Mouse (Mus musculus): ENCODE measurements around the gene 4931428F04Rik. TPM values are rescaled to one million over a fixed set of nuclear protein-coding genes. Genes with fewer than 3 reads are reported as not detected.
A peak's percentile ranks its signal among the peaks of the same experiment; 100 is the strongest.
"Not testable (repeated sequence)": the region's sequence is repeated elsewhere in the genome, so short reads cannot be mapped to it uniquely, and the experiment has no call there.

The 4931428F04Rik gene
- total and polyA plus RNA-seq, 2 experiments from 2014 or later, result 3.3 to 3.5 TPM

GRCm38 (mm10) chr8:105295256-105295655 is 5.6 kb upstream of the 4931428F04Rik start:
- ATAC-seq (ENCODE audit: insufficient read depth, low read depth) (no peak), DNase-seq (ENCODE audit: low spot score) (no peak)
- H3K4me1 ChIP-seq (ENCODE audit: control insufficient read depth, insufficient read depth), result peaks cover 26% of the 10 kb centered on the region
- H3K4me3 ChIP-seq (ENCODE audit: low read depth, low read length), result peak overlapping the region; percentile 29
- 56% methylated on average over 11 of the region's 11 CpGs for WGBS
- H3K27ac ChIP-seq (ENCODE audit: low read depth), result peak overlapping the region; percentile 72
- peak overlapping the region; percentile 36; the same call in 1 of the 2 replicates for H3K9ac ChIP-seq (replicated peaks; ENCODE audit: low read depth, low read length)
- H3K36me3 ChIP-seq (replicated peaks; ENCODE audit: control insufficient read depth, insufficient read depth, low read length), result peaks cover 12% of the 10 kb centered on the region
- no peak for TF ChIP-seq CTCF (IDR thresholded peaks at IDR 0.05; ENCODE audit: low read depth)
- TF ChIP-seq EP300 (IDR thresholded peaks at IDR 0.05; ENCODE audit: low read depth), result no peak
- H3K27me3 ChIP-seq (ENCODE audit: control insufficient read depth, insufficient read depth, low read length), result 0 out of 2 replicates have a peak, but pooled peaks cover 4% of the 10 kb centered on the region
- H3K9me3 ChIP-seq (replicated peaks; ENCODE audit: control insufficient read depth, low read length), result no peaks in the 10 kb centered on the region
- H3K4me2 ChIP-seq (ENCODE audit: low read depth, low read length), result peak overlapping the region; percentile 53

GRCm38 (mm10) chr8:105294776-105295175 is 5.1 kb upstream of the 4931428F04Rik start:
- WGBS, result 57% methylated on average over 9 of the region's 9 CpGs
- peaks cover 7% of the 10 kb centered on the region for H3K36me3 ChIP-seq (replicated peaks; ENCODE audit: control insufficient read depth, insufficient read depth, low read length)
- DNase-seq (ENCODE audit: low spot score) (no peak), ATAC-seq (ENCODE audit: insufficient read depth, low read depth) (no peak)
- H3K27me3 ChIP-seq (ENCODE audit: control insufficient read depth, insufficient read depth, low read length), result 0 out of 2 replicates have a peak, but pooled peaks cover 4% of the 10 kb centered on the region
- no peak overlapping the region for H3K9ac ChIP-seq (replicated peaks; ENCODE audit: low read depth, low read length)
- peak overlapping the region; percentile 29 for H3K4me3 ChIP-seq (ENCODE audit: low read depth, low read length)
- H3K4me2 ChIP-seq (ENCODE audit: low read depth, low read length), result peak overlapping the region; percentile 53
- H3K27ac ChIP-seq (ENCODE audit: low read depth), result 0 out of 2 replicates have a peak overlapping the region, but pooled peaks have one; percentile 72
- H3K4me1 ChIP-seq (ENCODE audit: control insufficient read depth, insufficient read depth), result peaks cover 31% of the 10 kb centered on the region
- no peaks in the 10 kb centered on the region for H3K9me3 ChIP-seq (replicated peaks; ENCODE audit: control insufficient read depth, low read length)
- TF ChIP-seq CTCF (IDR thresholded peaks at IDR 0.05; ENCODE audit: low read depth) (no peak), EP300 (IDR thresholded peaks at IDR 0.05; ENCODE audit: low read depth) (no peak)

GRCm38 (mm10) chr8:105293405-105293804 is 3.7 kb upstream of the 4931428F04Rik start:
- DNase-seq (ENCODE audit: low spot score) (no peak), ATAC-seq (ENCODE audit: insufficient read depth, low read depth) (no peak)
- no peak for TF ChIP-seq EP300 (IDR thresholded peaks at IDR 0.05; ENCODE audit: low read depth)
- no peak for TF ChIP-seq CTCF (IDR thresholded peaks at IDR 0.05; ENCODE audit: low read depth)
- no peaks in the 10 kb centered on the region for H3K36me3 ChIP-seq (replicated peaks; ENCODE audit: control insufficient read depth, insufficient read depth, low read length)
- no peak overlapping the region for H3K9ac ChIP-seq (replicated peaks; ENCODE audit: low read depth, low read length)
- WGBS, result 61% methylated on average over 19 of the region's 19 CpGs
- H3K4me3 ChIP-seq (ENCODE audit: low read depth, low read length), result no peak overlapping the region
- H3K4me1 ChIP-seq (ENCODE audit: control insufficient read depth, insufficient read depth), result peaks cover 29% of the 10 kb centered on the region
- H3K27me3 ChIP-seq (ENCODE audit: control insufficient read depth, insufficient read depth, low read length), result 0 out of 2 replicates have a peak, but pooled peaks cover 4% of the 10 kb centered on the region
- no peak overlapping the region for H3K4me2 ChIP-seq (ENCODE audit: low read depth, low read length)
- H3K9me3 ChIP-seq (replicated peaks; ENCODE audit: control insufficient read depth, low read length), result no peaks in the 10 kb centered on the region
- no peak overlapping the region for H3K27ac ChIP-seq (ENCODE audit: low read depth)

- DNase-seq (ENCODE audit: low spot score), result no peak
- Histone ChIP-seq H3K9ac (replicated peaks; ENCODE audit: low read depth, low read length) (no peak overlapping the region), H3K4me3 (ENCODE audit: low read depth, low read length) (no peak overlapping the region), H3K4me2 (ENCODE audit: low read depth, low read length) (no peak overlapping the region), H3K27me3 (ENCODE audit: control insufficient read depth, insufficient read depth, low read length) (0 out of 2 replicates have a peak, but pooled peaks cover 4% of the 10 kb centered on the region), H3K36me3 (replicated peaks; ENCODE audit: control insufficient read depth, insufficient read depth, low read length) (no peaks in the 10 kb centered on the region), H3K27ac (ENCODE audit: low read depth) (no peak overlapping the region), H3K9me3 (replicated peaks; ENCODE audit: control insufficient read depth, low read length) (no peaks in the 10 kb centered on the region), H3K4me1 (ENCODE audit: control insufficient read depth, insufficient read depth) (peaks cover 26% of the 10 kb centered on the region)
- TF ChIP-seq CTCF (IDR thresholded peaks at IDR 0.05; ENCODE audit: low read depth), result no peak
- no peak for TF ChIP-seq EP300 (IDR thresholded peaks at IDR 0.05; ENCODE audit: low read depth)
- ATAC-seq (ENCODE audit: insufficient read depth, low read depth), result no peak
- 68% methylated on average over 7 of the region's 7 CpGs for WGBS
These were observed 2.8 kb upstream of the 4931428F04Rik start for GRCm38 (mm10) chr8:105292471-105292870.

GRCm38 (mm10) chr8:105291802-105292201 is 2.1 kb upstream of the 4931428F04Rik start:
- not testable (repeated sequence) for H3K9ac ChIP-seq (replicated peaks; ENCODE audit: low read depth, low read length); H3K36me3 ChIP-seq (replicated peaks; ENCODE audit: control insufficient read depth, insufficient read depth, low read length); H3K4me2 ChIP-seq (ENCODE audit: low read depth, low read length); H3K4me3 ChIP-seq (ENCODE audit: low read depth, low read length); DNase-seq (ENCODE audit: low spot score); H3K27me3 ChIP-seq (ENCODE audit: control insufficient read depth, insufficient read depth, low read length); ATAC-seq (ENCODE audit: insufficient read depth, low read depth); H3K27ac ChIP-seq (ENCODE audit: low read depth); H3K9me3 ChIP-seq (replicated peaks; ENCODE audit: control insufficient read depth, low read length)
- peaks cover 21% of the 10 kb centered on the region for H3K4me1 ChIP-seq (ENCODE audit: control insufficient read depth, insufficient read depth)
- WGBS, result 46% methylated on average over 3 of the region's 3 CpGs
- TF ChIP-seq CTCF (IDR thresholded peaks at IDR 0.05; ENCODE audit: low read depth), result peak; percentile 14; the same call in 1 of the 2 replicates

- H3K27me3 ChIP-seq (ENCODE audit: control insufficient read depth, insufficient read depth, low read length); H3K4me3 ChIP-seq (ENCODE audit: low read depth, low read length); H3K9ac ChIP-seq (replicated peaks; ENCODE audit: low read depth, low read length); ATAC-seq (ENCODE audit: insufficient read depth, low read depth); H3K36me3 ChIP-seq (replicated peaks; ENCODE audit: control insufficient read depth, insufficient read depth, low read length); H3K4me2 ChIP-seq (ENCODE audit: low read depth, low read length); DNase-seq (ENCODE audit: low spot score); H3K27ac ChIP-seq (ENCODE audit: low read depth); H3K9me3 ChIP-seq (replicated peaks; ENCODE audit: control insufficient read depth, low read length): not testable (repeated sequence)
- WGBS, result 72% methylated on average over 8 of the region's 8 CpGs
- peaks cover 17% of the 10 kb centered on the region for H3K4me1 ChIP-seq (ENCODE audit: control insufficient read depth, insufficient read depth)
These were observed 1.7 kb upstream of the 4931428F04Rik start for GRCm38 (mm10) chr8:105291364-105291763.

All from heart, postnatal 0 days (tissue).